Mouse (Mus musculus): Measurements from ENCODE around the gene Arfip2. TPM values are rescaled to one million over a fixed set of nuclear protein-coding genes. Genes with fewer than 3 reads are reported as not detected.

The Arfip2 gene
- total and polyA plus RNA-seq, 3 experiments: 78.4 to 108 TPM; not detected in 1

GRCm38 (mm10) chr7:105628633-105629032 lies 11.6 kb downstream of the Arfip2 start:
- H3K4me1 ChIP-seq (ENCODE audit: control insufficient read depth in 1 of 2, insufficient read depth in 2 of 2, low read length in 2 of 2): peaks cover 0 to 3% of the 10 kb centered on the region in 2 experiments; a peak in 1 of 4 replicates
- H3K9me3 ChIP-seq (replicated peaks; ENCODE audit: insufficient read depth, low read length): no peaks in the 10 kb centered on the region
- H3K36me3 ChIP-seq (ENCODE audit: control insufficient read depth in 1 of 2, insufficient read depth in 2 of 2, low read length in 2 of 2): no peaks in the 10 kb centered on the region
- DNase-seq (ENCODE audit: low read depth, low spot score): no peak
- H3K9ac ChIP-seq (ENCODE audit: control insufficient read depth, low read depth, low read length, poor library complexity, severe bottlenecking): no peak overlapping the region
- no peak for TF ChIP-seq MXI1 (IDR thresholded peaks at IDR 0.05; ENCODE audit: low read depth, low read length)
- peaks cover under 1% of the 10 kb centered on the region; the same call in 1 of the 2 replicates for H3K79me2 ChIP-seq (ENCODE audit: control insufficient read depth, insufficient read depth, low read length, poor library complexity)
- H3K4me3 ChIP-seq (ENCODE audit: control insufficient read depth in 1 of 2, insufficient read depth in 1 of 2, low read depth in 2 of 2, low read length in 2 of 2): no peak overlapping the region
- H3K27ac ChIP-seq (ENCODE audit: control insufficient read depth, low read depth, low read length): no peak overlapping the region
- no peaks in the 10 kb centered on the region for H3K27me3 ChIP-seq (ENCODE audit: control insufficient read depth in 1 of 2, insufficient read depth in 2 of 2, low read length in 2 of 2)

GRCm38 (mm10) chr7:105625397-105625796 lies 14.8 kb downstream of the Arfip2 start:
- no peaks in the 10 kb centered on the region for H3K36me3 ChIP-seq (ENCODE audit: control insufficient read depth in 1 of 2, insufficient read depth in 2 of 2, low read length in 2 of 2)
- H3K9me3 ChIP-seq (replicated peaks; ENCODE audit: insufficient read depth, low read length): no peaks in the 10 kb centered on the region
- TF ChIP-seq MEF2A (IDR thresholded peaks at IDR 0.05; ENCODE audit: extremely low read depth, insufficient replicate concordance, low read depth, low read length, poor library complexity, severe bottlenecking) (no peak), KAT2A (conservative IDR thresholded peaks at IDR 0.05; ENCODE audit: low read depth, low read length) (no peak), TBP (IDR thresholded peaks at IDR 0.05; ENCODE audit: low read depth, low read length) (no peak)
- H3K4me3 ChIP-seq (ENCODE audit: control insufficient read depth in 1 of 2, insufficient read depth in 1 of 2, low read depth in 2 of 2, low read length in 2 of 2): no peak overlapping the region
- no peak for DNase-seq (ENCODE audit: low read depth, low spot score)
- no peaks in the 10 kb centered on the region for H3K27me3 ChIP-seq (ENCODE audit: control insufficient read depth in 1 of 2, insufficient read depth in 2 of 2, low read length in 2 of 2)
- H3K4me1 ChIP-seq (ENCODE audit: control insufficient read depth in 1 of 2, insufficient read depth in 2 of 2, low read length in 2 of 2): no peaks in the 10 kb centered on the region
- no peaks in the 10 kb centered on the region for H3K79me2 ChIP-seq (ENCODE audit: control insufficient read depth, insufficient read depth, low read length, poor library complexity)
- H3K9ac ChIP-seq (ENCODE audit: control insufficient read depth, low read depth, low read length, poor library complexity, severe bottlenecking): no peak overlapping the region
- H3K27ac ChIP-seq (ENCODE audit: control insufficient read depth, low read depth, low read length): no peak overlapping the region

- Histone ChIP-seq H3K9ac (ENCODE audit: control insufficient read depth, low read depth, low read length, poor library complexity, severe bottlenecking) (no peak overlapping the region), H3K27me3 (ENCODE audit: control insufficient read depth in 1 of 2, insufficient read depth in 2 of 2, low read length in 2 of 2) (no peaks in the 10 kb centered on the region), H3K27ac (ENCODE audit: control insufficient read depth, low read depth, low read length) (no peak overlapping the region), H3K4me3 (ENCODE audit: control insufficient read depth in 1 of 2, insufficient read depth in 1 of 2, low read depth in 2 of 2, low read length in 2 of 2) (no peak overlapping the region), H3K79me2 (ENCODE audit: control insufficient read depth, insufficient read depth, low read length, poor library complexity) (no peaks in the 10 kb centered on the region), H3K9me3 (replicated peaks; ENCODE audit: insufficient read depth, low read length) (no peaks in the 10 kb centered on the region), H3K4me1 (ENCODE audit: control insufficient read depth in 1 of 2, insufficient read depth in 2 of 2, low read length in 2 of 2) (no peaks in the 10 kb centered on the region), H3K36me3 (ENCODE audit: control insufficient read depth in 1 of 2, insufficient read depth in 2 of 2, low read length in 2 of 2) (no peaks in the 10 kb centered on the region)
- TF ChIP-seq BHLHE40 (IDR thresholded peaks at IDR 0.05; ENCODE audit: borderline replicate concordance, low read depth, low read length): no peak
- no peak for TF ChIP-seq MXI1 (IDR thresholded peaks at IDR 0.05; ENCODE audit: low read depth, low read length)
- no peak for TF ChIP-seq KAT2A (conservative IDR thresholded peaks at IDR 0.05; ENCODE audit: low read depth, low read length)
- TF ChIP-seq ZKSCAN1 (IDR thresholded peaks at IDR 0.05; ENCODE audit: low read depth, low read length): no peak
- TF ChIP-seq SMC3 (IDR thresholded peaks at IDR 0.05; ENCODE audit: low read depth, low read length): no peak
- TF ChIP-seq TBP (IDR thresholded peaks at IDR 0.05; ENCODE audit: low read depth, low read length): no peak
- no peak for DNase-seq (ENCODE audit: low read depth, low spot score)
Measured at GRCm38 (mm10) chr7:105621646-105622292, 18.4 kb downstream of the Arfip2 start.

- Histone ChIP-seq H3K9ac (ENCODE audit: control insufficient read depth, low read depth, low read length, poor library complexity, severe bottlenecking) (no peak overlapping the region), H3K36me3 (ENCODE audit: control insufficient read depth in 1 of 2, insufficient read depth in 2 of 2, low read length in 2 of 2) (no peaks in the 10 kb centered on the region), H3K4me3 (ENCODE audit: control insufficient read depth in 1 of 2, insufficient read depth in 1 of 2, low read depth in 2 of 2, low read length in 2 of 2) (no peak overlapping the region), H3K79me2 (ENCODE audit: control insufficient read depth, insufficient read depth, low read length, poor library complexity) (no peaks in the 10 kb centered on the region), H3K4me1 (ENCODE audit: control insufficient read depth in 1 of 2, insufficient read depth in 2 of 2, low read length in 2 of 2) (no peaks in the 10 kb centered on the region), H3K27me3 (ENCODE audit: control insufficient read depth in 1 of 2, insufficient read depth in 2 of 2, low read length in 2 of 2) (no peaks in the 10 kb centered on the region), H3K27ac (ENCODE audit: control insufficient read depth, low read depth, low read length) (no peak overlapping the region), H3K9me3 (replicated peaks; ENCODE audit: insufficient read depth, low read length) (no peaks in the 10 kb centered on the region)
- DNase-seq (ENCODE audit: low read depth, low spot score): no peak
- TF ChIP-seq ZKSCAN1 (IDR thresholded peaks at IDR 0.05; ENCODE audit: low read depth, low read length) (no peak), POLR2AphosphoS2 (IDR thresholded peaks at IDR 0.05; ENCODE audit: low read length) (no peak), USF2 (IDR thresholded peaks at IDR 0.05; ENCODE audit: borderline replicate concordance in 1 of 2, insufficient read depth in 1 of 2, low read depth in 1 of 2, low read length in 2 of 2) (no peak), CHD2 (IDR thresholded peaks at IDR 0.05; ENCODE audit: low read length) (no peak), CHD1 (IDR thresholded peaks at IDR 0.05; ENCODE audit: low read depth, low read length) (no peak), GATA1 (IDR thresholded peaks at IDR 0.05; ENCODE audit: low read depth, low read length) (no peak), JUND (IDR thresholded peaks at IDR 0.05; ENCODE audit: low read depth, low read length) (no peak)
Measured at GRCm38 (mm10) chr7:105621053-105621452, 19.2 kb downstream of the Arfip2 start.

Data from MEL (cell line).